Mouse (Mus musculus): Measurements from ENCODE around the gene Hspb6. TPM values are rescaled to one million over a fixed set of nuclear protein-coding genes. Genes with fewer than 3 reads are reported as not detected.

Gene Hspb6
- polyA plus RNA-seq (2015; fragmentation: Nextera tagmentation; extraction: Ambion mirVana) = 14.6 and 14.7 TPM in 2 replicates

GRCm38 (mm10) chr7:30552102-30553020 lies at the start of gene Hspb6, which contains the start of gene Proser3:
TSS of gene Hspb6 (plus strand) at chr7:30552178.
TSS of gene Proser3 (minus strand) at chr7:30552299.

GRCm38 (mm10) chr7:30534633-30535577 lies 17.1 kb upstream of the Hspb6 start, which contains the start of gene Arhgap33:
TSS of gene Arhgap33 (minus strand) at chr7:30535060.

DNA sequence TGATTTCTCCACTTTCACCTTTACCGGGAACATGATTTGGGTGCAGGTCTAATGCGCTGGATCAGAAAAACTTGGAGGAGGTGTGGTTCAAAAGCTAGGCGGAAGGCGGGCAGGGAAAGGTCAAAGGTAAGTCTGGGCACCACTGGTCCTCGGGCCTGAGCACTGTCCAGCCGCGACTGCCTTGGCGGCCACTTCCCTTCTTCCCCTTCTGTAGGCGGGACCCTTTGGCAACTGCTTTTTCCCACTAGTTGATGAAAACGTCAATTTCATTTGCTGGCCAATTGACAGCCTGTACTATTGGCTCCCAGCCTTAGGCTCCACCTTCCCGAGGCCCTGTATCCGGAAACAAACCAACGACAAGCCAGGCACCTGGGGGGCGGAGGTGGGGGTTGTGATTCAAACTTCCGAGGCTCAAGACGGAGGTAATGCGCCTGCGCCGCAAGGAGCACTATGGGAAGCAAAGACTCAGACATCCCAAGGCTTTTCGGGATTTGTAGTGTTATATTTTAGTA lies 7.5 kb downstream of the Hspb6 start, which contains the start of gene Lin37:
Gene Lin37 (minus strand): TSS at position 396 of the 512 bp plus-strand sequence.

GRCm38 (mm10) chr7:30563117-30563905 lies 11.3 kb downstream of the Hspb6 start, which contains the start of the genes U2af1l4, Gm49396 and Psenen:
TSS of gene U2af1l4 (plus strand) at chr7:30563301.
TSS of gene Gm49396 (plus strand) at chr7:30563344.
TSS of gene Psenen (minus strand) at chr7:30563627.

DNA sequence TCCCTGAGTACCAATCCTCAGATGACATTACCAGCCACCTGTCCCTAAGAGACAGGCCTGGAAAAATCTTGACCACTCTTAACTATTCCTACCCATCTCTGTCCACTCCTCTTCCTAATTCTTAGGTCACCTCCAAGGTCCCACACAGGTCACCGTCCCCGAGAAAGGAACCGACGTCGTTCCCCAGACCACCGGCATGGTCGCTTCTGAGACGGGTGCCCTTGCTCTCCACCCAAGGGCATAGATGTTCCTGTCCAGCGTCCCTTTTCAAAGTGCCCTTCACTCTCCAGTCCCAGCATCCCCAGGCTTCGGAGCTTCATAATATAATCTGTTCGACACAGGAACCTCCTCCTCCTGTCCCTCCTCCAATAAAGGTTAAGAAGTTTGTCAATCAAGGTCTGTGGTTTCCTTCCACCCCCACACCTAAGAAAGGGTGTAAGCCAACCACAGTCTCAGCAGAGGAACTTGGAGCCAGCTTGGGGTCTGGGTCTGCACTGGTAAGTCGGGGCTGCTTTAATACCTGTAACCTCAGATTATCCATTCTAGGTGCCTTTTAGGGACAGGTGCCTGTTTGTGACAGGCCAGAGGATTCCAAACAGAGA lies 13.1 kb downstream of the Hspb6 start, which contains the start of gene Igflr1:
Gene Igflr1 (plus strand): TSS at position 458 of the 602 bp plus-strand sequence.

GRCm38 (mm10) chr7:30588676-30589434 lies 36.9 kb downstream of the Hspb6 start, which contains the start of gene Kmt2b:
TSS of gene Kmt2b (minus strand) at chr7:30588726.

GRCm38 (mm10) chr7:30598786-30599185 lies 46.8 kb downstream of the Hspb6 start, which contains the start of gene Zbtb32:
TSS of gene Zbtb32 (minus strand) at chr7:30598909.

Other genes starting within 250 kb of the Hspb6 start
- 22.7 and 26.0 TPM in 2 replicates for gene Alkbh6, start 243.5 kb upstream of the Hspb6 start, polyA plus RNA-seq (2015; fragmentation: Nextera tagmentation; extraction: Ambion mirVana)
- gene Syne4, start 237.4 kb upstream of the Hspb6 start, polyA plus RNA-seq (2015; fragmentation: Nextera tagmentation; extraction: Ambion mirVana) = 2.6 and 3.4 TPM in 2 replicates
- not detected in 2 replicates for gene E130208F15Rik, start 230.4 kb upstream of the Hspb6 start, polyA plus RNA-seq (2015; fragmentation: Nextera tagmentation; extraction: Ambion mirVana)
- 10.2 and 11.3 TPM in 2 replicates for gene Sdhaf1, start 228.3 kb upstream of the Hspb6 start, polyA plus RNA-seq (2015; fragmentation: Nextera tagmentation; extraction: Ambion mirVana)
- 0.81 and 1.0 TPM in 2 replicates for gene Lrfn3, start 189.4 kb upstream of the Hspb6 start, polyA plus RNA-seq (2015; fragmentation: Nextera tagmentation; extraction: Ambion mirVana)
- 396 and 576 TPM in 2 replicates for gene Tyrobp, start 138.4 kb upstream of the Hspb6 start, polyA plus RNA-seq (2015; fragmentation: Nextera tagmentation; extraction: Ambion mirVana)
- gene Hcst, start 132.3 kb upstream of the Hspb6 start, polyA plus RNA-seq (2015; fragmentation: Nextera tagmentation; extraction: Ambion mirVana) = 32.8 and 46.4 TPM in 2 replicates
- 4.5 and 5.9 TPM in 2 replicates for gene Nfkbid, start 130.4 kb upstream of the Hspb6 start, polyA plus RNA-seq (2015; fragmentation: Nextera tagmentation; extraction: Ambion mirVana)
- 2.0 and 2.3 TPM in 2 replicates for gene Aplp1, start 106.6 kb upstream of the Hspb6 start, polyA plus RNA-seq (2015; fragmentation: Nextera tagmentation; extraction: Ambion mirVana)
- gene Kirrel2, start 94.5 kb upstream of the Hspb6 start, polyA plus RNA-seq (2015; fragmentation: Nextera tagmentation; extraction: Ambion mirVana) = 0.04 and 0.23 TPM in 2 replicates
- 0.21 and 0.32 TPM in 2 replicates for gene Nphs1, start 93.9 kb upstream of the Hspb6 start, polyA plus RNA-seq (2015; fragmentation: Nextera tagmentation; extraction: Ambion mirVana)
- 0.10 TPM in 1 of 2 replicates, not detected in the other for gene Prodh2, start 58.6 kb upstream of the Hspb6 start, polyA plus RNA-seq (2015; fragmentation: Nextera tagmentation; extraction: Ambion mirVana)
- gene Arhgap33, start 17.1 kb upstream of the Hspb6 start, polyA plus RNA-seq (2015; fragmentation: Nextera tagmentation; extraction: Ambion mirVana) = 3.5 TPM in 2 replicates
- 2.5 and 3.4 TPM in 2 replicates for gene Proser3, start 121 bp downstream of the Hspb6 start, polyA plus RNA-seq (2015; fragmentation: Nextera tagmentation; extraction: Ambion mirVana)
- gene Lin37, start 7.7 kb downstream of the Hspb6 start, polyA plus RNA-seq (2015; fragmentation: Nextera tagmentation; extraction: Ambion mirVana) = 38.8 and 42.2 TPM in 2 replicates
- 61.2 and 70.3 TPM in 2 replicates for gene U2af1l4, start 11.1 kb downstream of the Hspb6 start, polyA plus RNA-seq (2015; fragmentation: Nextera tagmentation; extraction: Ambion mirVana)
- 4.4 and 4.9 TPM in 2 replicates for gene Gm49396, start 11.2 kb downstream of the Hspb6 start, polyA plus RNA-seq (2015; fragmentation: Nextera tagmentation; extraction: Ambion mirVana)
- 105 and 115 TPM in 2 replicates for gene Psenen, start 11.4 kb downstream of the Hspb6 start, polyA plus RNA-seq (2015; fragmentation: Nextera tagmentation; extraction: Ambion mirVana)
- 2.4 and 2.9 TPM in 2 replicates for gene Igflr1, start 13.2 kb downstream of the Hspb6 start, polyA plus RNA-seq (2015; fragmentation: Nextera tagmentation; extraction: Ambion mirVana)
- gene Kmt2b, start 36.5 kb downstream of the Hspb6 start, polyA plus RNA-seq (2015; fragmentation: Nextera tagmentation; extraction: Ambion mirVana) = 6.0 and 8.5 TPM in 2 replicates
- 0.21 and 0.22 TPM in 2 replicates for gene Zbtb32, start 46.7 kb downstream of the Hspb6 start, polyA plus RNA-seq (2015; fragmentation: Nextera tagmentation; extraction: Ambion mirVana)
- gene Upk1a, start 60.7 kb downstream of the Hspb6 start, polyA plus RNA-seq (2015; fragmentation: Nextera tagmentation; extraction: Ambion mirVana) = 0.15 and 0.19 TPM in 2 replicates
- 695 and 741 TPM in 2 replicates for gene Cox6b1, start 74.0 kb downstream of the Hspb6 start, polyA plus RNA-seq (2015; fragmentation: Nextera tagmentation; extraction: Ambion mirVana)
- not detected in 2 replicates for gene Etv2, start 83.7 kb downstream of the Hspb6 start, polyA plus RNA-seq (2015; fragmentation: Nextera tagmentation; extraction: Ambion mirVana)
- 69.8 and 70.7 TPM in 2 replicates for gene Rbm42, start 98.1 kb downstream of the Hspb6 start, polyA plus RNA-seq (2015; fragmentation: Nextera tagmentation; extraction: Ambion mirVana)
- gene Haus5, start 112.8 kb downstream of the Hspb6 start, polyA plus RNA-seq (2015; fragmentation: Nextera tagmentation; extraction: Ambion mirVana) = 41.0 and 45.0 TPM in 2 replicates
- gene Pmis2, start 119.4 kb downstream of the Hspb6 start, polyA plus RNA-seq (2015; fragmentation: Nextera tagmentation; extraction: Ambion mirVana) = not detected in 2 replicates
- gene 2200002J24Rik, start 146.7 kb downstream of the Hspb6 start, polyA plus RNA-seq (2015; fragmentation: Nextera tagmentation; extraction: Ambion mirVana) = 0.49 and 1.6 TPM in 2 replicates
- 1.3 and 1.6 TPM in 2 replicates for gene Atp4a, start 160.0 kb downstream of the Hspb6 start, polyA plus RNA-seq (2015; fragmentation: Nextera tagmentation; extraction: Ambion mirVana)
- gene Tmem147, start 177.4 kb downstream of the Hspb6 start, polyA plus RNA-seq (2015; fragmentation: Nextera tagmentation; extraction: Ambion mirVana) = 128 and 142 TPM in 2 replicates
- 0.25 and 0.27 TPM in 2 replicates for gene Gapdhs, start 191.5 kb downstream of the Hspb6 start, polyA plus RNA-seq (2015; fragmentation: Nextera tagmentation; extraction: Ambion mirVana)
- 2.2 and 4.9 TPM in 2 replicates for gene Sbsn, start 199.3 kb downstream of the Hspb6 start, polyA plus RNA-seq (2015; fragmentation: Nextera tagmentation; extraction: Ambion mirVana)
- 25.5 and 26.9 TPM in 2 replicates for gene Dmkn, start 211.6 kb downstream of the Hspb6 start, polyA plus RNA-seq (2015; fragmentation: Nextera tagmentation; extraction: Ambion mirVana)
- gene Krtdap, start 235.7 kb downstream of the Hspb6 start, polyA plus RNA-seq (2015; fragmentation: Nextera tagmentation; extraction: Ambion mirVana) = 1.9 and 2.6 TPM in 2 replicates